Mouse (Mus musculus): ENCODE results near the gene Gpr158. TPM values are rescaled to one million over a fixed set of nuclear protein-coding genes. Genes with fewer than 3 reads are reported as not detected.

Gpr158 gene
- not detected in 2 replicates for polyA plus RNA-seq (2014; fragmentation: Nextera tagmentation; extraction: Ambion mirVana)

- ATAC-seq (replicated peaks; ENCODE audit: low FRiP score), result peak; percentile 74
- H3K27me3 ChIP-seq (replicated peaks; ENCODE audit: control insufficient read depth, insufficient read depth, low read length), result peaks cover 18% of the 10 kb centered on the region
These were observed at the start of gene Gpr158 for GRCm38 (mm10) chr2:21367345-21368111. Gene Gpr158 (plus strand): TSS chr2:21367542.

DNA sequence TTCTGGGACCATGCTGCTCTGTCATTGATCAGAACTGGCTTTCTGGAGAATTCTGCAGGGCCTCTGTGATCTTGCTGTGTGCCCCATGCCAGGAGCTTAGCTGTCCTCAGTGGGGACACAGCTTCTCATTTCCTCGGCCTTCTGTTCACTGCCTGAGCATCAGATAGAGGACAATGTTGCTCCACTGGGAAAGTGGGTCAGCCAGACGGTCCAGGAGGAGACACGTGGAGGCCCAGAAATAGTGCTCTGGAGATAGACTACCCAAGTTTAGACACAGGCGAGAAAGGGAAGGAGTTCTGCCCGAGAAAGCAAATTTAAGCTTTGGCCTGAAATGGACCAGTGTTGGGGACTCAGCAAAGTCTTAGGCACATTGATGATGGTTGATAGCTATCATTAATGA is 23.5 kb upstream of the Gpr158 start:
- Histone ChIP-seq H3K4me3 (ENCODE audit: low read depth, low read length) (no peak overlapping the region), H3K27me3 (replicated peaks; ENCODE audit: control insufficient read depth, insufficient read depth, low read length) (no peaks in the 10 kb centered on the region), H3K36me3 (ENCODE audit: control insufficient read depth, insufficient read depth, low read length) (no peaks in the 10 kb centered on the region), H3K4me1 (replicated peaks; ENCODE audit: control insufficient read depth, insufficient read depth, low read length) (no peaks in the 10 kb centered on the region), H3K27ac (ENCODE audit: low read depth, low read length) (no peak overlapping the region), H3K9ac (ENCODE audit: low read depth, low read length) (no peak overlapping the region), H3K9me3 (ENCODE audit: control insufficient read depth, low read length) (no peaks in the 10 kb centered on the region), H3K4me2 (no peak overlapping the region)
- no peak for DNase-seq (ENCODE audit: low spot score)
- ATAC-seq (replicated peaks; ENCODE audit: low FRiP score), result no peak
- WGBS, result 66% methylated on average over 5 of the region's 5 CpGs

More at GRCm38 (mm10) chr2:21367345-21368111, at the start of gene Gpr158:
- Histone ChIP-seq H3K4me1 (replicated peaks; ENCODE audit: control insufficient read depth, insufficient read depth, low read length) (no peaks in the 10 kb centered on the region), H3K9me3 (ENCODE audit: control insufficient read depth, low read length) (no peaks in the 10 kb centered on the region), H3K27ac (ENCODE audit: low read depth, low read length) (no peak within 1 kb of the TSS), H3K4me3 (ENCODE audit: low read depth, low read length) (peak within 1 kb of the TSS; percentile 28; the same call in 1 of the 2 replicates), H3K4me2 (peak within 1 kb of the TSS; percentile 48), H3K36me3 (ENCODE audit: control insufficient read depth, insufficient read depth, low read length) (no peaks in the 10 kb centered on the region), H3K9ac (ENCODE audit: low read depth, low read length) (no peak within 1 kb of the TSS)
- peak; percentile 75 for DNase-seq (ENCODE audit: low spot score)
- WGBS, result 6% methylated on average over 43 of the region's 43 CpGs

GRCm38 (mm10) chr2:21368351-21369170 is 1.2 kb downstream of the Gpr158 start:
- Histone ChIP-seq H3K36me3 (ENCODE audit: control insufficient read depth, insufficient read depth, low read length) (no peaks in the 10 kb centered on the region), H3K4me1 (replicated peaks; ENCODE audit: control insufficient read depth, insufficient read depth, low read length) (no peaks in the 10 kb centered on the region), H3K9me3 (ENCODE audit: control insufficient read depth, low read length) (no peaks in the 10 kb centered on the region), H3K4me2 (no peak overlapping the region), H3K27me3 (replicated peaks; ENCODE audit: control insufficient read depth, insufficient read depth, low read length) (peaks cover 18% of the 10 kb centered on the region), H3K27ac (ENCODE audit: low read depth, low read length) (no peak overlapping the region), H3K9ac (ENCODE audit: low read depth, low read length) (no peak overlapping the region), H3K4me3 (ENCODE audit: low read depth, low read length) (no peak overlapping the region)
- ATAC-seq (replicated peaks; ENCODE audit: low FRiP score) (no peak), DNase-seq (ENCODE audit: low spot score) (no peak)
- WGBS, result 21% methylated on average over 44 of the region's 44 CpGs

DNA sequence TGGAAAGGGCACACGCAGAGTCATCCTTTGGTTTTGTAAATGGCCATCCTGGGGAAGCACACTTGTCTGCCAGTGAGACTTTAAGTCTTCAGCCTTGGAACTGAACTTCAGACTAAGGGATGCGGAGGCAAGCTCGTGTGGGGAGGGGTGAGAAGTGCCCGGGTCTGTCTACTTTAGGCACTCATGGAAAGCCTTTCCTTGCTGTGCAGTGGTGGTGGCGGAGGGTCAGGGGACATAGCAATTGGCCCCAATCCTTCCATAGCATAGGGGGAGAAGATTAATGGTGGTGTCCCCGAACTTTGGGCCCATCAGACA is 1.8 kb downstream of the Gpr158 start:
- no peak for DNase-seq (ENCODE audit: low spot score)
- WGBS, result 44% methylated on average over 6 of the region's 6 CpGs
- no peak for ATAC-seq (replicated peaks; ENCODE audit: low FRiP score)

GRCm38 (mm10) chr2:21369556-21369955 is 2.2 kb downstream of the Gpr158 start:
- ATAC-seq (replicated peaks; ENCODE audit: low FRiP score), result no peak
- Histone ChIP-seq H3K9ac (ENCODE audit: low read depth, low read length) (no peak overlapping the region), H3K4me2 (no peak overlapping the region), H3K9me3 (ENCODE audit: control insufficient read depth, low read length) (no peaks in the 10 kb centered on the region), H3K27me3 (replicated peaks; ENCODE audit: control insufficient read depth, insufficient read depth, low read length) (peaks cover 18% of the 10 kb centered on the region), H3K4me3 (ENCODE audit: low read depth, low read length) (no peak overlapping the region), H3K4me1 (replicated peaks; ENCODE audit: control insufficient read depth, insufficient read depth, low read length) (no peaks in the 10 kb centered on the region), H3K27ac (ENCODE audit: low read depth, low read length) (no peak overlapping the region), H3K36me3 (ENCODE audit: control insufficient read depth, insufficient read depth, low read length) (no peaks in the 10 kb centered on the region)
- no peak for DNase-seq (ENCODE audit: low spot score)
- WGBS, result 54% methylated on average over 2 of the region's 2 CpGs

More for the DNA sequence above, 1.8 kb downstream of the Gpr158 start:
- Histone ChIP-seq H3K36me3 (ENCODE audit: control insufficient read depth, insufficient read depth, low read length) (no peaks in the 10 kb centered on the region), H3K27me3 (replicated peaks; ENCODE audit: control insufficient read depth, insufficient read depth, low read length) (peaks cover 18% of the 10 kb centered on the region), H3K27ac (ENCODE audit: low read depth, low read length) (no peak overlapping the region), H3K4me3 (ENCODE audit: low read depth, low read length) (no peak overlapping the region), H3K9me3 (ENCODE audit: control insufficient read depth, low read length) (no peaks in the 10 kb centered on the region), H3K9ac (ENCODE audit: low read depth, low read length) (no peak overlapping the region), H3K4me2 (no peak overlapping the region), H3K4me1 (replicated peaks; ENCODE audit: control insufficient read depth, insufficient read depth, low read length) (no peaks in the 10 kb centered on the region)

DNA sequence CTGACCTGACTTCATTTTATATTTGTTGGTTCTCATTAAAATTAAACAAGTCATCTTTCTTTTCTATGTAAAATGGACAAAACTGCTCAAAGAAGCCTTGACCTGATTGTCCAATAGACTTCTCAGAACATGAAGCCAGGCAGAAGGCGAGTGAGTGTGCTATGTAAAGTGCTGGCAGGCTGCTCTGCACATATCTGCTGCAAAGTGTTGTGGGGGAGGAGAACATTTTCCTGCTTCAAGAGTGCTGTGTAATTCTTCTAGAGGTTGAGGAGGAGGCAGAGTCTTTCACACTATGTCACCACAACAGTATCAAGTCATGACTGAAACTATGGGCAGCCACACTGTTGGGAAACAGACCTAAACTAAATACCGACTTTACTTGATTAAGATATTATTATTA is 12.2 kb downstream of the Gpr158 start:
- no peak overlapping the region for H3K4me3 ChIP-seq (ENCODE audit: low read depth, low read length)
- no peak for DNase-seq (ENCODE audit: low spot score)
- H3K27me3 ChIP-seq (replicated peaks; ENCODE audit: control insufficient read depth, insufficient read depth, low read length), result no peaks in the 10 kb centered on the region
- no peak overlapping the region for H3K4me2 ChIP-seq
- no peaks in the 10 kb centered on the region for H3K4me1 ChIP-seq (replicated peaks; ENCODE audit: control insufficient read depth, insufficient read depth, low read length)
- 71% methylated on average over 2 of the region's 2 CpGs for WGBS
- H3K9ac ChIP-seq (ENCODE audit: low read depth, low read length), result no peak overlapping the region
- H3K27ac ChIP-seq (ENCODE audit: low read depth, low read length), result no peak overlapping the region
- ATAC-seq (replicated peaks; ENCODE audit: low FRiP score), result no peak
- H3K9me3 ChIP-seq (ENCODE audit: control insufficient read depth, low read length), result no peaks in the 10 kb centered on the region
- no peaks in the 10 kb centered on the region for H3K36me3 ChIP-seq (ENCODE audit: control insufficient read depth, insufficient read depth, low read length)

DNA sequence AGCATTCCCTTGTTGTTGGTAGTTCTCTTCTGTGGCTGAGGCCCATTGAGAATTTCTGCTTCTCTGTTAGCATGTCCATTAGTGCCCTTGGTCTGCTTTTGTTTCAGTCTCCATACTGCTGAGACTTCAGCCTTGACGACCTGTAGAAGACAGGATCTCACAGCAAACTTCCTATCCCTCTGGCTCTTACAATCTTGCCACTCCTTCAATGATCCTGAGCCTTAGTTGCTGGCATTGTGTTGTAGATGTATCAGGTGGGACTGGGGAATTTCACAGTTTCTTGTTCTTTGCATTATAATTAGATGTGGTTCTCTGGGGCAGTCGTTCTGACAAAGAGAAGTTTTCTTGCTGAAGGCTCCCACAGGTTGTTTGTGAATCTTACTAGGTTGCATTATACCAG is 25.4 kb downstream of the Gpr158 start:
- H3K27me3 ChIP-seq (replicated peaks; ENCODE audit: control insufficient read depth, insufficient read depth, low read length), result no peaks in the 10 kb centered on the region
- DNase-seq (ENCODE audit: low spot score), result no peak
- H3K36me3 ChIP-seq (ENCODE audit: control insufficient read depth, insufficient read depth, low read length), result no peaks in the 10 kb centered on the region
- H3K4me2 ChIP-seq, result no peak overlapping the region
- H3K4me3 ChIP-seq (ENCODE audit: low read depth, low read length), result no peak overlapping the region
- 16% methylated on average over 2 of the region's 2 CpGs for WGBS
- no peaks in the 10 kb centered on the region for H3K4me1 ChIP-seq (replicated peaks; ENCODE audit: control insufficient read depth, insufficient read depth, low read length)
- ATAC-seq (replicated peaks; ENCODE audit: low FRiP score), result no peak
- no peak overlapping the region for H3K27ac ChIP-seq (ENCODE audit: low read depth, low read length)
- no peaks in the 10 kb centered on the region for H3K9me3 ChIP-seq (ENCODE audit: control insufficient read depth, low read length)
- H3K9ac ChIP-seq (ENCODE audit: low read depth, low read length), result no peak overlapping the region

DNA sequence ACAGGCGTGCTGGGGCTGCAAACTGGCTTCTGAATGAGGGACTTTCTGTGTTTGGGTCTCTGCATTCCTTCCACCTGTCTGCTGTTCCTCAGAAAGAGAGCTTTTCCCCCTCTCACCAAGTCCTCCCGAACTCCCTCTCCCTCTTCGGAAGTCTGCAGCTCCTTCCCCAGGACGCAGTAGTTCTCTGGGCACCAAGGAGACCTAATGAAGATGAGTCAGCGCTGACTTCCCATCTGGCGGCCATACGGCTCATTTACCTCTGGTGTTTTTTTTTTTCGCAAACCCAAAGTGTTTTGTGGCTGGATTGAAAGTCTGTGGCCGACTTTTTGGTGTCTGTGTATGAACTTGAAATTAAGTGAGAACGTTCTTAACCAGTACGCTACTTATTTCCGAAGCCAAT is 30.0 kb downstream of the Gpr158 start:
- ATAC-seq (replicated peaks; ENCODE audit: low FRiP score), result no peak
- H3K9ac ChIP-seq (ENCODE audit: low read depth, low read length), result no peak overlapping the region
- WGBS, result 74% methylated on average over 12 of the region's 12 CpGs

More for the DNA sequence above, 30.0 kb downstream of the Gpr158 start:
- no peak for DNase-seq (ENCODE audit: low spot score)
- no peak overlapping the region for H3K4me3 ChIP-seq (ENCODE audit: low read depth, low read length)
- no peak overlapping the region for H3K27ac ChIP-seq (ENCODE audit: low read depth, low read length)
- H3K4me2 ChIP-seq, result no peak overlapping the region
- H3K4me1 ChIP-seq (replicated peaks; ENCODE audit: control insufficient read depth, insufficient read depth, low read length), result no peaks in the 10 kb centered on the region
- no peaks in the 10 kb centered on the region for H3K9me3 ChIP-seq (ENCODE audit: control insufficient read depth, low read length)
- no peaks in the 10 kb centered on the region for H3K27me3 ChIP-seq (replicated peaks; ENCODE audit: control insufficient read depth, insufficient read depth, low read length)
- H3K36me3 ChIP-seq (ENCODE audit: control insufficient read depth, insufficient read depth, low read length), result no peaks in the 10 kb centered on the region
